Mouse (Mus musculus) thymus, adult 2 months (tissue): ENCODE results near the gene Vwa7.

ENCODE experiments used
- CTCF ChIP-seq: fragments of 200-500 bp; IDR thresholded peaks from 2 replicates; pipeline ENCODE4 v1.5.1; 2012; ENCODE audit warnings: mild to moderate bottlenecking, control low read depth, low read length, moderate library complexity, borderline replicate concordance; ENCODE audit not compliant: control insufficient read depth, poor library complexity, insufficient read depth; ENCODE audit errors: extremely low read depth
- POLR2A ChIP-seq: fragments of 200-500 bp; IDR thresholded peaks from 2 replicates; pipeline ENCODE4 v1.6.1; 2012; ENCODE audit warnings: mild to moderate bottlenecking, low read length, control low read depth, moderate library complexity; ENCODE audit not compliant: control insufficient read depth, poor library complexity, insufficient read depth; ENCODE audit errors: extremely low read depth

GRCm38 (mm10) chr17:35003022-35003838 is 13.1 kb upstream of the Vwa7 start:
- TF ChIP-seq CTCF (no peak), POLR2A (no peak)
